Mouse (Mus musculus) spleen, adult 2 months (tissue): ENCODE results near the gene Slc6a20a. TPM values are rescaled to one million over a fixed set of nuclear protein-coding genes. Genes with fewer than 3 reads are reported as not detected.

ENCODE experiments used
- DNase-seq, 2 experiments: peaks; one replicate each; pipeline versions ENCODE4 v3.0.0 to v3.0.0-alpha.2; 2012 to 2021; ENCODE audit warnings: low spot score in 2 of 2, low read depth in 1 of 2
- H3K27ac ChIP-seq: fragments of 200-500 bp; 2 replicates; pipeline ENCODE4 v1.5.1; 2012; ENCODE audit warnings: low read length, inconsistent platforms; ENCODE audit not compliant: insufficient read depth
- H3K27me3 ChIP-seq: fragments of 200-500 bp; 2 replicates; pipeline ENCODE4 v1.6.1; 2012; ENCODE audit warnings: mild to moderate bottlenecking, moderate library complexity, low read length, inconsistent platforms; ENCODE audit not compliant: control insufficient read depth, insufficient read depth
- H3K36me3 ChIP-seq: fragments of 200-500 bp; 2 replicates; pipeline ENCODE4 v1.6.1; 2012; ENCODE audit warnings: mild to moderate bottlenecking, low read length, inconsistent platforms; ENCODE audit not compliant: control insufficient read depth, insufficient read depth
- H3K4me1 ChIP-seq: fragments of 200-500 bp; 2 replicates; pipeline ENCODE4 v1.6.1; 2011; ENCODE audit warnings: inconsistent platforms; ENCODE audit not compliant: control insufficient read depth, insufficient read depth, insufficient read length
- H3K4me3 ChIP-seq: fragments of 200-500 bp; 2 replicates; pipeline ENCODE4 v1.5.1; 2011; ENCODE audit warnings: mild to moderate bottlenecking, inconsistent platforms; ENCODE audit not compliant: insufficient read depth, insufficient read length; ENCODE audit errors: extremely low read depth
- CTCF ChIP-seq: fragments of 200-500 bp; IDR thresholded peaks from 2 replicates; pipeline ENCODE4 v1.5.1; 2011; ENCODE audit warnings: mild to moderate bottlenecking, inconsistent platforms; ENCODE audit not compliant: insufficient read depth, insufficient read length, insufficient replicate concordance; ENCODE audit errors: extremely low read depth
- POLR2A ChIP-seq: fragments of 200-500 bp; IDR thresholded peaks from 2 replicates; pipeline ENCODE4 v1.6.1; 2011; ENCODE audit warnings: low read depth, low read length, inconsistent platforms
- WGBS: fragments of 180-500 bp; shearing (Covaris S2); methylation state at CpG from one replicate; pipeline ENCODE4 v1.1.7; 2018; 5-methylcytosine and 5-hydroxymethylcytosine counted together
- polyA plus RNA-seq: library from polyadenylated mRNA; depleted of rRNA; stranded (reverse); fragments of >200 nt; gene quantifications from 2 replicates; pipeline ENCODE4 v1.2.3, GENCODE M21; 2012; rRNA removed

Gene Slc6a20a
- polyA plus RNA-seq = 5.8 and 7.1 TPM in 2 replicates

GRCm38 (mm10) chr9:123678327-123679105 is at the start of gene Slc6a20a, which contains the start of gene Ccr9:
Gene Slc6a20a (minus strand): TSS chr9:123678885.
Gene Ccr9 (plus strand): TSS chr9:123678439.
- Histone ChIP-seq H3K4me1 (peaks cover 8% of the 10 kb centered on the region; the same call in 1 of the 2 replicates), H3K4me3 (peak within 1 kb of the TSS; percentile 66), H3K27ac (peak within 1 kb of the TSS; percentile 45; the same call in 1 of the 2 replicates), H3K27me3 (peaks cover 12% of the 10 kb centered on the region), H3K36me3 (no peaks in the 10 kb centered on the region)
- DNase-seq = no peak
- TF ChIP-seq POLR2A = no peak
- TF ChIP-seq CTCF = no peak
- WGBS = 3% methylated on average over 73 of the region's 73 CpGs

- WGBS = 50% methylated on average over 2 of the region's 2 CpGs
- no peaks in the 10 kb centered on the region for H3K36me3 ChIP-seq
- no peak overlapping the region for H3K27ac ChIP-seq
- no peak for DNase-seq
- H3K27me3 ChIP-seq = no peaks in the 10 kb centered on the region
- H3K4me1 ChIP-seq = no peaks in the 10 kb centered on the region
- no peak overlapping the region for H3K4me3 ChIP-seq
- TF ChIP-seq CTCF = no peak
- no peak for TF ChIP-seq POLR2A
Observed at GRCm38 (mm10) chr9:123722737-123723493, 44.2 kb upstream of the Slc6a20a start.

- DNase-seq = peak; percentile 93 to 99
- WGBS = 1% methylated on average over 55 of the region's 55 CpGs
- TF ChIP-seq POLR2A (no peak), CTCF (no peak)
- no peaks in the 10 kb centered on the region; the same call in 1 of the 2 replicates for H3K4me1 ChIP-seq
- peak within 1 kb of the TSS; percentile 81 for H3K4me3 ChIP-seq
- no peaks in the 10 kb centered on the region for H3K27me3 ChIP-seq
- no peaks in the 10 kb centered on the region for H3K36me3 ChIP-seq
- H3K27ac ChIP-seq = peak within 1 kb of the TSS; percentile 71
Observed at GRCm38 (mm10) chr9:123717186-123718008, 38.7 kb upstream of the Slc6a20a start, which contains the start of gene Lztfl1. Gene Lztfl1 (minus strand): TSS chr9:123717697.

- TF ChIP-seq CTCF = no peak
- TF ChIP-seq POLR2A = no peak
- 47% methylated on average over 3 of the region's 3 CpGs for WGBS
- Histone ChIP-seq H3K4me1 (no peaks in the 10 kb centered on the region; the same call in 1 of the 2 replicates), H3K36me3 (no peaks in the 10 kb centered on the region; the same call in 1 of the 2 replicates), H3K27me3 (no peaks in the 10 kb centered on the region), H3K27ac (no peak overlapping the region), H3K4me3 (no peak overlapping the region)
- no peak for DNase-seq
Observed at GRCm38 (mm10) chr9:123716301-123716700, 37.6 kb upstream of the Slc6a20a start.

GRCm38 (mm10) chr9:123713111-123713510 is 34.4 kb upstream of the Slc6a20a start:
- Histone ChIP-seq H3K27me3 (no peaks in the 10 kb centered on the region), H3K27ac (no peak overlapping the region), H3K4me3 (no peak overlapping the region), H3K36me3 (peaks cover 1% of the 10 kb centered on the region; the same call in 1 of the 2 replicates), H3K4me1 (no peaks in the 10 kb centered on the region; the same call in 1 of the 2 replicates)
- DNase-seq = no peak
- TF ChIP-seq CTCF = peak; percentile 22; the same call in 1 of the 2 replicates
- no peak for TF ChIP-seq POLR2A
- 93% methylated on average over 2 of the region's 2 CpGs for WGBS

GRCm38 (mm10) chr9:123709226-123709625 is 30.5 kb upstream of the Slc6a20a start:
- WGBS = 79% methylated on average over 2 of the region's 2 CpGs
- no peak for TF ChIP-seq CTCF
- TF ChIP-seq POLR2A = no peak
- Histone ChIP-seq H3K4me1 (no peaks in the 10 kb centered on the region), H3K27ac (no peak overlapping the region), H3K36me3 (peaks cover 5% of the 10 kb centered on the region; the same call in 1 of the 2 replicates), H3K4me3 (no peak overlapping the region), H3K27me3 (no peaks in the 10 kb centered on the region)
- no peak for DNase-seq
